Mouse (Mus musculus) cortical plate, adult 2 months (tissue): ENCODE measurements at regions not wholly inside any gene's neighbourhood (a gene's known extent, or its start where the extent isn't known, plus 50 kb on each side); places are given as distances from the start of the nearest gene placed in this dataset.

Source experiments
- CTCF ChIP-seq: fragments of 200-500 bp; IDR thresholded peaks from 2 replicates; pipeline ENCODE4 v1.5.1; 2011; ENCODE audit warnings: mild to moderate bottlenecking, control low read depth, low read length; ENCODE audit not compliant: insufficient read depth; ENCODE audit errors: extremely low read depth
- POLR2A ChIP-seq: fragments of 200-500 bp; IDR thresholded peaks from 2 replicates; pipeline ENCODE4 v1.6.1; 2011; ENCODE audit warnings: mild to moderate bottlenecking, low read length, control low read depth; ENCODE audit not compliant: insufficient read depth; ENCODE audit errors: extremely low read depth

- TF ChIP-seq CTCF: no peak
- no peak for TF ChIP-seq POLR2A
These were observed 388.7 kb upstream of the Fam92a start for GRCm38 (mm10) chr4:12560546-12560945.
